Mouse (Mus musculus) heart, adult 2 months (tissue): ENCODE measurements around the gene Pdpn. TPM values are rescaled to one million over a fixed set of nuclear protein-coding genes. Genes with fewer than 3 reads are reported as not detected.

Source experiments
- DNase-seq, 2 experiments: peaks; one replicate each; pipeline ENCODE4 v3.0.0; 2021
- H3K27ac ChIP-seq: fragments of 200-600 bp; 2 replicates; pipeline ENCODE4 v1.8.1; 2022
- H3K27me3 ChIP-seq: fragments of 200-500 bp; 2 replicates; pipeline ENCODE4 v1.6.1; 2012; ENCODE audit warnings: mild to moderate bottlenecking, low read length, inconsistent platforms, mixed read lengths; ENCODE audit not compliant: control insufficient read depth, insufficient read depth
- H3K36me3 ChIP-seq: fragments of 200-500 bp; 2 replicates; pipeline ENCODE4 v1.6.1; 2012; ENCODE audit warnings: low read length, inconsistent platforms; ENCODE audit not compliant: control insufficient read depth, insufficient read depth
- H3K4me1 ChIP-seq: fragments of 200-500 bp; 2 replicates; pipeline ENCODE4 v1.6.1; 2011; ENCODE audit warnings: low read length; ENCODE audit not compliant: control insufficient read depth, insufficient read depth
- H3K4me3 ChIP-seq: fragments of 200-600 bp; 2 replicates; pipeline ENCODE4 v1.8.1; 2022
- H3K79me2 ChIP-seq: fragments of 200-500 bp; replicated peaks from 2 replicates; pipeline ENCODE4 v1.6.1; 2012; ENCODE audit warnings: mild to moderate bottlenecking, inconsistent platforms, low read length, moderate library complexity, mixed read lengths; ENCODE audit not compliant: control insufficient read depth, insufficient read depth
- H3K9ac ChIP-seq: fragments of 200-500 bp; 2 replicates; pipeline ENCODE4 v1.6.1; 2012; ENCODE audit warnings: low read depth, mild to moderate bottlenecking, control low read depth, inconsistent platforms, low read length, mixed read lengths
- CTCF ChIP-seq: fragments of 200-600 bp; IDR thresholded peaks from 2 replicates; pipeline ENCODE4 v1.8.1; 2022; ENCODE audit warnings: antibody characterized with exemption, mild to moderate bottlenecking, moderate library complexity
- EP300 ChIP-seq: fragments of 200-500 bp; IDR thresholded peaks from 2 replicates; pipeline ENCODE4 v1.6.1; 2011; ENCODE audit warnings: low read depth, low read length, control low read depth; ENCODE audit not compliant: insufficient read depth
- POLR2A ChIP-seq: fragments of 200-500 bp; IDR thresholded peaks from 2 replicates; pipeline ENCODE4 v1.6.1; 2011; ENCODE audit warnings: mild to moderate bottlenecking, low read depth, low read length, control low read depth; ENCODE audit not compliant: insufficient read depth
- WGBS: fragments of 180-500 bp; shearing (Covaris S2); methylation state at CpG from one replicate; pipeline ENCODE4 v1.1.7; 2018; 5-methylcytosine and 5-hydroxymethylcytosine counted together
- intact Hi-C: fragments of 180-260 bp; cut with DNase I; formaldehyde crosslinking; loops from one replicate; pipeline ENCODE4 v1.15.1; 2025
- polyA plus RNA-seq: library from polyadenylated mRNA; depleted of rRNA; stranded (reverse); fragments of >200 nt; gene quantifications from 2 replicates; pipeline ENCODE4 v1.2.3, GENCODE M21; 2012
- total RNA-seq, 2 experiments: library from RNA; stranded (reverse); gene quantifications; 2 replicates each; pipeline ENCODE4 v1.2.3; 2021

The Pdpn gene
- total and polyA plus RNA-seq, 3 experiments: 2.7 to 5.8 (median 5.8) TPM

DNA sequence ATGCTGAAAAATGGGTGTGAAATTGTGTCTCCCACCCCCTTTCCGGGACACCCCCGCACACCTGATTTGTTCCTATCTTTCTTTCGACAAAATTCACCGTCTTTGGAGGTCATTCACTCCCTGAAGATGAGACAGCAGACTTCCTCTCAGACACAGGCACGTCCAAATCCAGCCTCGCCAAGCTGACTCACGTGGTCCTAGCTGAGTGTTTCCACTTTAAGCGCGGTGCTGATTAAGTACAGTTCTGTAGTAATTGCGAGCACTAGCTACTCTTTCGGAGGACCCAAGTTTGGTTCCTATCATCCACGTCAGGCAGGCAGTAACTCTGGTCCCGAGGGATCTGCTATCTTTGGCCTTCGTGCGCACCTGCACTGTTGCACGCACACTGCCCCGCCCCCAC is 35.6 kb upstream of the Pdpn start:
- TF ChIP-seq POLR2A: no peak
- no peak for TF ChIP-seq EP300
- TF ChIP-seq CTCF: no peak
- intact Hi-C loops: no loop called here
- peak in 1 of 2 experiments; percentile 36 for DNase-seq
- Histone ChIP-seq H3K27me3 (peaks cover 1% of the 10 kb centered on the region; the same call in 1 of the 2 replicates), H3K4me1 (no peaks in the 10 kb centered on the region), H3K27ac (no peak overlapping the region), H3K4me3 (no peak overlapping the region), H3K36me3 (no peaks in the 10 kb centered on the region), H3K79me2 (no peaks in the 10 kb centered on the region), H3K9ac (no peak overlapping the region)
- 62% methylated on average over 17 of the region's 17 CpGs for WGBS

DNA sequence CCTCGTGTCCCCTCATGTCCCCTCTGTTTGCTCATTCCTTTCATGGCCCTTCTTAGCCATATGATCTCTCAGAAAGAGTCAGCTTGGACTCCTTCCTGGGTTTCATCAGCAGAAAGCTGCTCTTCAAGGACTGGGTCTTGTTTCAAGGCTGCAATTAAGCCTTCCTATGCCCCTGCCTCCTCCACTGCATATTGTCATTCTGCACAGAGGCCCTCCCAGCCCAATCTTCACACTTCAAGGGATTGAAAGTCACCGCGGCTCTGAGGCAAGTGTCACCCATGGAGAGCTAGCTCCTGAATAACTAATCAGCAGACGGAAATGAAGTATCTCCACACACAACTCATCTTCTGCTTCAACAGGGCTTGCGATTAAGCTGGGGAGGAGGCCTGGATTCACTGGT is 34.8 kb upstream of the Pdpn start:
- Histone ChIP-seq H3K27ac (no peak overlapping the region), H3K4me3 (no peak overlapping the region), H3K36me3 (no peaks in the 10 kb centered on the region), H3K9ac (no peak overlapping the region), H3K4me1 (no peaks in the 10 kb centered on the region), H3K79me2 (no peaks in the 10 kb centered on the region), H3K27me3 (peaks cover 1% of the 10 kb centered on the region; the same call in 1 of the 2 replicates)
- intact Hi-C loops: no loop called here
- WGBS: 43% methylated on average over 5 of the region's 5 CpGs
- TF ChIP-seq EP300: no peak
- no peak for DNase-seq

DNA sequence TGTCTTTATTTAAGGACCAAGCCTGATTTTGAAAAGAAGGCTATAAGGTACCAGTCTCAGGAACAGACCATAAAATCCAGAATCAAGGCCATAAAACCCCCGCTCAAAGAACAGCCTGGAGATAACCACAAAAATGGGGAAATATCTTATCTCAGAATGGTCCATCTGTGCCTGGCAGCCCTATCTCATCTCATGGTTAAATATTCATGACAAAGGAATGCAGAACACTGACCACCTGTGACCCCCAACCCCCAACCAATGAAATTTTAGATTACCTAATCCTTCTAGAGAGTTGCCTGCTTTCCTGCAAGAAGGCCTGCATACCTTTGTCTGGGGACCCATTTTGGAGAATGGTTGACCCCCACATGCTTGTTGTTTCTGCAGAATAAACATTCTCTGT is 32.4 kb upstream of the Pdpn start:
- no peak for DNase-seq
- no peak overlapping the region for H3K27ac ChIP-seq
- H3K9ac ChIP-seq: no peak overlapping the region
- WGBS: 81% methylated on average over 1 of the region's 1 CpGs
- intact Hi-C loops: no loop called here
- H3K27me3 ChIP-seq: peaks cover 1% of the 10 kb centered on the region; the same call in 1 of the 2 replicates
- no peak overlapping the region for H3K4me3 ChIP-seq
- H3K4me1 ChIP-seq: no peaks in the 10 kb centered on the region
- no peaks in the 10 kb centered on the region for H3K79me2 ChIP-seq
- H3K36me3 ChIP-seq: no peaks in the 10 kb centered on the region
- no peak for TF ChIP-seq EP300
- no peak for TF ChIP-seq POLR2A
- no peak for TF ChIP-seq CTCF

DNA sequence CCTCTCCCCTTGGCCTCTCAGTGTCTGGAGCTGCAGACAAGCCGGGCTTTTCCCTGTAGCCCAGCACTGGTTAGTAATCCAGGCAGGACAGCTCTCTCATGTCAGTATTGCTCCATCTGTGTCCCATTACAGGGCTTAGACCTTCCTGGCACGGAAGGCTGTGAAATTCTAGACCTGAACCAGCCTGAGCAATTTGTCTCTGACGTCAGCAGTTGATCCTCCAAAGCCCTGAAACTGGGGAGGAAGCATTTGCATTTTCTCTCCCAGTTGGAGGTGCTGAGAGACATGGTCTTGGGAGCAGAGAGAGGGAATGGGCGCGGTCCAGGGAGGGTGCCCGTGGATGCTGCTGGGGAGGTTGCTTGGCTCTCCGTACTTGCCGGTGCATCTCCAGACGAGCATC is 31.2 kb upstream of the Pdpn start:
- Histone ChIP-seq H3K36me3 (no peaks in the 10 kb centered on the region), H3K27ac (no peak overlapping the region), H3K9ac (no peak overlapping the region), H3K4me1 (no peaks in the 10 kb centered on the region), H3K79me2 (no peaks in the 10 kb centered on the region), H3K27me3 (peaks cover 1% of the 10 kb centered on the region; the same call in 1 of the 2 replicates), H3K4me3 (no peak overlapping the region)
- 26% methylated on average over 9 of the region's 9 CpGs for WGBS
- intact Hi-C loops: no loop called here
- peak in 1 of 2 experiments; percentile 4 for DNase-seq
- TF ChIP-seq CTCF (no peak), POLR2A (no peak), EP300 (no peak)

DNA sequence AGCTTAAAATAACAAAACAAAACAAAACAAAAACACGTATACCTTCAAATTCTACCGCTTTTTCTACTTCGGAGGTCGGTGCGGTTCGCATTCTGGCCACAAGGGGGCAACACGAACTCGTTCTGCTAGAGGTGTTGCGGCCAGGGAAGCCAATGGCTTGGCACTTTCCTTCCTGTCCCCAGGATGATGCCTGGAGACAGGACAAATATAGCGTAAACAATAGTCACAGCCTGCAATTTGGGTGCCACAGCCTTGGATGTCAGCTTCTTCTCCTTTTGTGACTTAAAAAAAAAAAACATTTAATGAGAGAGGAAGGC is 26.2 kb upstream of the Pdpn start:
- 2% methylated on average over 10 of the region's 10 CpGs for whole genome bisulfite sequencing
- Histone ChIP-seq H3K9ac (no peak overlapping the region), H3K79me2 (no peaks in the 10 kb centered on the region), H3K4me3 (peak overlapping the region; percentile 24), H3K27ac (no peak overlapping the region), H3K36me3 (no peaks in the 10 kb centered on the region), H3K27me3 (no peaks in the 10 kb centered on the region; the same call in 1 of the 2 replicates), H3K4me1 (no peaks in the 10 kb centered on the region)
- TF ChIP-seq POLR2A (no peak), EP300 (no peak), CTCF (peak; percentile 94)
- peak; percentile 61 to 84 for DNase-seq
- intact Hi-C loops: loop anchor here (1.0 kb wide), 1 partner anchor 55 kb away; no protein-coding TSS in a partner anchor

DNA sequence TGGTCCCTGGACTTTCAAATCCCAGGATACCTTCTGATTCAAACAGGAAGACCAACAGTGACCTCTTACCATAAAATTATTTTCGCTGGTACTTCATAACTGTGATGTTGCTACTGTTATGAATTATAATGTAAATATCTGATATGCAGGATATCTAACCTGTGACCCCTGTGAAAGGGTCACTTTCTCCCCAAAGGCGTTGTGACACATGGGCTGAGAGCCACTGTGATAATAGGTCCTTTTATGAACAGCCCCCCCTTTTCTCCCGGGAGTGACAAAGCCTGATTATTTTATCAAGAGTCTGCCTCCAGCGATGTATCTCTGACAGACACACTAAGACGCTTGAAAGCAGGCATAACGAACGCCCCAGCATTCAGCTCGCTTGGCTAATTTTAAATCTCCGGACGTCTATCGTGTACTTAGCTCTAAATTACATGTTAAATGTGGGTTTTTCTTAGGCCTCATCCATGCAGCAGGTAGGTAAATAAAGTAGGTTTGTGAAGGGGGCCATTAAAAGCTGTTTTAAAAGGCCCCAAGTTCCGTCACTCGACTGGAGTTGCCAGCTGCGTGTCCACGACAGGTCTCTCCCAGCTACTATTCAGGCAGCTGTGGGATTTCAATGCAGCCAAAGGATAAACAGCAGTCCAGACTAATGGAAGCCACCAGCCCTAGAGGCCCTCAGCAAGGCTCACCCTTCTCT is 25.7 kb upstream of the Pdpn start:
- H3K27ac ChIP-seq: no peak overlapping the region
- TF ChIP-seq POLR2A: no peak
- no peak for TF ChIP-seq CTCF
- TF ChIP-seq EP300: no peak
- no peaks in the 10 kb centered on the region for H3K27me3 ChIP-seq
- 24% methylated on average over 15 of the region's 15 CpGs for WGBS
- no peak overlapping the region for H3K9ac ChIP-seq
- no peaks in the 10 kb centered on the region for H3K36me3 ChIP-seq
- no peaks in the 10 kb centered on the region for H3K4me1 ChIP-seq
- DNase-seq: no peak
- peak overlapping the region; percentile 24 for H3K4me3 ChIP-seq
- H3K79me2 ChIP-seq: no peaks in the 10 kb centered on the region
- intact Hi-C loops: loop anchor here (1.0 kb wide), 1 partner anchor 55 kb away; no protein-coding TSS in a partner anchor
